Mouse (Mus musculus): ENCODE measurements around the gene Bend6. TPM values are rescaled to one million over a fixed set of nuclear protein-coding genes. Genes with fewer than 3 reads are reported as not detected.

Bend6 gene
- polyA plus RNA-seq, 1 experiment from 2014 or later, result 1.8 TPM

DNA sequence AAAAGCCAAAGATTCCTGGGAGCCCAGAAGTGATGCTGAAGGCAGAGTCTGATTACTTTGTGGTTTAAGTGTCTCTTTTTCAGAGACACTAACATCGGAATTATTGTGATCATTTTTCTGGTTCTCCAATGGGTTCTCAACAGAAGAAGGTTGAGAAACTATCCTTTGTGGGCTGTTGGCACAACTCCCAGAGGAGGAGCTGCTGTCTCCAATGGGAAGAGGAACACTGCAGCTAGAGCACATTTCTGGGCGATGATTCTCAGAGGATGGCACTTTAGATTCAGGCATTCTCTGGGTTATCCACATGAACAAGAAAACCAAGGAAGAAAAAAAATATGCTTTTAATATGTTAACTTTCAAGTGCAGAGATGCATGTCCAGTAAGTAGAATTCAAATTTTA is 104.3 kb downstream of the Bend6 start:
- no peak for ATAC-seq (ENCODE audit: insufficient number of reproducible peaks, insufficient read depth, low FRiP score, low TSS enrichment, low read depth)
- Histone ChIP-seq H3K4me3 (replicated peaks) (no peak overlapping the region), H3K9ac (replicated peaks) (no peak overlapping the region), H3K9me3 (no peaks in the 10 kb centered on the region), H3K36me3 (peaks cover 83% of the 10 kb centered on the region), H3K27ac (no peak overlapping the region), H3K4me1 (replicated peaks) (no peaks in the 10 kb centered on the region), H3K4me2 (no peak overlapping the region), H3K27me3 (no peaks in the 10 kb centered on the region)
- 94% methylated on average over 2 of the region's 2 CpGs for WGBS

Other genes starting within 250 kb of the Bend6 start
- 45.9 and 47.4 TPM in 2 replicates for gene Prim2, start 238.0 kb downstream of the Bend6 start, polyA plus RNA-seq (2016; fragmentation: Nextera tagmentation; extraction: Ambion mirVana)
- 36.5 and 37.0 TPM in 2 replicates for gene Rab23, start 187.9 kb downstream of the Bend6 start, polyA plus RNA-seq (2016; fragmentation: Nextera tagmentation; extraction: Ambion mirVana)
- gene Bag2, start 150.0 kb downstream of the Bend6 start, polyA plus RNA-seq (2016; fragmentation: Nextera tagmentation; extraction: Ambion mirVana), result 46.1 and 49.9 TPM in 2 replicates
- 37.7 and 39.0 TPM in 2 replicates for gene Zfp451, start 93.2 kb downstream of the Bend6 start, polyA plus RNA-seq (2016; fragmentation: Nextera tagmentation; extraction: Ambion mirVana)
- gene Dst, start 409 bp upstream of the Bend6 start, polyA plus RNA-seq (2016; fragmentation: Nextera tagmentation; extraction: Ambion mirVana), result 23.8 and 25.5 TPM in 2 replicates

Data from limb, embryonic 12.5 days (tissue).